Mouse (Mus musculus): Measurements from ENCODE around the gene Creb5.

Gene Creb5

DNA sequence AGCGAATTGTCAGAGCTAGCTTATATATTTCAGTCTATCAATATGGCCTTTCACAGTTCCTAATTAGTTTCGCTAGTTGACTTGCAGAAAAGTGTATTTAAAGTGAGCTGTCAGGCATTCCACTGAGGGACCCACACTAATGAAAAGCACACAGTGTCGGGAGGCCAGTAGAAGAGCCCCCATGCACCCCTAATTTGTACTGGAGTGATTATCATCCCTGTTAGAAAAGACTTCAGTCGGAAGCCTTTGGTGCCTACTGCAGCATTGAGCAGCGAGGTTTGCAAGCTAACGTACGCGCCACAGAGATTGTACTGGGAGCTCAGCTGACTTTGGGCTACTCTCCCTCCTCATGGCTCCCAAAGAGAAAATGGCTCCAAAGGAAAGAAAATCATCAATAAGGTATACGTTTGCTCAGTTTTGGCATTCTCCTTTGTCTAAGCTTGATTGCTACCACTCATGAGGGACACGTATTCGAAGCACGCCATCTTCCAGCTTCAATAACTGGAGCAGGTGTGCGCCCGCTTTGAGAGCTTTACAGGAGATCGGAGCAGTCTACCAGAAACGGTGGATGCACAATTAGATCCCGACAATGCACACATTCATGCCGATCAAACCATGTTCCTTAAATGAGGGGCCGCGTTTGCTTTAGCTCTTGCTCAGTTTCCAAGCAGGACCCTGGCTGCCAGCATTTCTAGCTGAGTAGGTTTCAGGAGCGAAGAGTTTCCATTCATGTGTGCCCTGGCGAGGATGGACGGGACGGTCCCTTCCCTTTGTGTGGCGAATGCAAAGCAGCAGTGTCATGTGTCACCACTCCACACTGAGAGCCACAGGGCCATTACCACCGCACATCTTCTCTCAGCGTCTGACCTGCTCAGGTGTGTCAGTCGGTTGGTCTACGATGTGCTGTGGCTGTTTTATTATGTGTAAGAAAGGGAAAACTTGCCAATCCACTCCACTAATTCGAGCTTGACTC is 354.8 kb downstream of the Creb5 start:
- in situ Hi-C loops (cut with MboI, MseI), result no loop called here

DNA sequence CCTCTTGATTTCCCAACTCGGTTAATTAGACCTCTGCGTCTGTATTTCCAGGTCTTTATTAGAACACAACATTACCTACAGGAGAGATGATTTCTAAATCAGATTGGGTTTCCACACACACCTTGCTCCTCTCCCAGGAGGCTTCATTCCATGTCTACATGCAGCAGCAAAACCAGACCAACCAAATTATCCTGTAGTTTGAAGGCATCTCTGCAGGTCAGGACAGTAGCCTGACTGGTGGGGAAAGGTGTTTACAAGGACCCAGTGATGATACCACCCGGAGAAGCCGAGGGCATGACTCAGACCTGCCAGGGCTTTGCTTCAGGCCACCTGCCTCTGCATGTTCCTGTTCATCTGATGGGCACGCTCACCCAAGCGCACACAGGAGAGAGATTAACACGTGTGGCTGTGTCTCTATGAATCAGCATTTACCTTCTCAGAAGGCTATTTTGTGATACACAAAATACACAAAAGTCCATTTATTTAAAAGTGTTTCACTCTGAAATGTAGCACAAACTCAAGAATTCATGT is 355.8 kb downstream of the Creb5 start:
- in situ Hi-C loops (cut with MboI, MseI), result no loop called here

DNA sequence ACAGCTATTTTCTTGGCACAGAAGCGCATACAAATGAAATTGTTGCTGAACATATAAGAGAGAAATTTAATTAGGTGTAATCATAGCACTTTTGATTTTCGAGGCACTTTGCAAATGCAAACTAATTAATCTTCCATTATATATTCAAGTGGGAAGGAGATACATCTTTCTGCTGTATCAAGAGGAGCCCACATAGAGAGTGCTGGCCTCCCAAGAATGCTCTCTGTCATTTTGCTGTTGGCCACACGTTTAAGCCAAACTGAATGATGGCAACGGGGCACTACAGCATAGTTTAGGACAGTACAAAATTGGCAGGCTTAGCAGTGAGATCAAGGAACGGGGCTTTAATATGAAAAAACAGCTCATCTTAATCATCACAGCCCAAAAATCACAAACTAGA is 356.4 kb downstream of the Creb5 start:
- in situ Hi-C loops (cut with MboI, MseI), result no loop called here

DNA sequence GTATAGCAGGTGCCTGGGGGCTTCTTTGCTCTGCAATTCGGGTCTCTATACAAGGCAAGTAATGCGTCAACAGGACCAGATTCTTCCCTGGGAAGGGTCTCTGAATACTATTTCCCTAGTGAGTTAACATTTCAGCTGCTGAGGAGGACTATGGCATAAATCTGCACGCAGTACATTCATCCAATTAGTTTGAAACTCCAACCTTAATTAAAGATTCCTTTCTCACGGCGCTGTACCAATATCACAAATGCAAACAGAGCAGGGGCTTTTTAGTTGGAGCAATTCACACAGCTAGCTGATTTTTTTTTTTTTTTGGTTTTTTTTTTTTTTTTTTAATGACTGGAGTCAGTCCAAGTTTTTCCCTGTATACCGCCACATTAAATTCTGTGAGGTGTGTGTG is 357.0 kb downstream of the Creb5 start:
- in situ Hi-C loops (cut with MboI, MseI), result no loop called here

DNA sequence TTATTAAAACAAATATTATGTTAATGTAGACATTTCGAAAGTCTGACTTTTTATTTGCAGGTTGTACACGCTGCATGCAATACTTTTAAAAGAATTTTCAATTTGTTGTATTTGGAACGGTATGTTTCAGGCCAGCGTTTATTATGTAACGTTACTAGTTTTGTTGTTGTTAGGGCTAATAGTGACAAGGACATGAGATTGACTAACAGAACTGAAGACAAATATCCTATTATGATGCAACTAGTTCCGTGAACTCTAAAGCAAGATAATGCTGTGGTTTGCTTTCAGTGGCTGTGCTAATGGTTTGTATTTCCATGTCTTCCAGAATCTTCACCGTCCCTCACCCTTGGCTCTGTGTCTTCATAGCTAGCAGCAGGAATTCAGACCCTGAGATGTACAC is 357.9 kb downstream of the Creb5 start:
- in situ Hi-C loops (cut with MboI, MseI), result no loop called here

DNA sequence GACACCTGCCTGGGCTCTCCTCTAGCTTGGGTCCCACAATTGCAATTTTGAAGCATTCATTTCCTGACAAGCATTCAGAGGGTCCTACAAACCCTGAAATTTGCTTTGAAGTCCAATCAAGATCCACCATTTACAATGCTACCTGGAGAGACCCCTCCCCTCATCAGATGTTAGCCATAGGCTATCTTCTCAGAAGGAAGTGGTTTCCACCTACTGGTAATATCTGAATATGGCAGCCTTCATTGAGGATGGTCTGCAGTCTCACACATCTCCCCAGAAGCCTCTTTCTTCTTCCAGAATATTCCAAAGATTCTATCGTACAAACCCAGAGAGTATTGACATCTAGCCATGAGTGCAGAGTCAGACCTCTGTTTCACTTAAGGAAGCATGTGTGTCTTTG is 362.7 kb downstream of the Creb5 start:
- in situ Hi-C loops (cut with MboI, MseI), result no loop called here

DNA sequence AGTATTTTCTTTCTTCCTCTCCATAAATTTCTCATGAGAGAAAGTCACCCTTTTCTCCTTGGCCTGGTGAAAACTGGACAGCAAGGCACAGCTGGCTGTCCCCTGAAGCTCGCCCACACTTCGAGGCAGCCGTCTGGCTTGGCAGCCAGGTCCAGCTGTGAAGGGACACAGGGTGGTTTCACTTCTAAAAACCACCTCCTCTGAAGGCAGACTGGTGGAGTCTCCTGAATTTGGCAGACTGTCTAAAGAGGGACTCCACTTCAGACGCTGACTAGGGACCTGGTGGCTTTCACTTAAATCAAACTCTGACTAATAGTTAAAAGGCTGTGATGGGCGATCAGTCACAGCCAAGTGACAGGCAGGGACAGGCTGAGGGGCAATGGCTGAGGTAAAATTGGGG is 365.6 kb downstream of the Creb5 start:
- in situ Hi-C loops (cut with MboI, MseI), result no loop called here

DNA sequence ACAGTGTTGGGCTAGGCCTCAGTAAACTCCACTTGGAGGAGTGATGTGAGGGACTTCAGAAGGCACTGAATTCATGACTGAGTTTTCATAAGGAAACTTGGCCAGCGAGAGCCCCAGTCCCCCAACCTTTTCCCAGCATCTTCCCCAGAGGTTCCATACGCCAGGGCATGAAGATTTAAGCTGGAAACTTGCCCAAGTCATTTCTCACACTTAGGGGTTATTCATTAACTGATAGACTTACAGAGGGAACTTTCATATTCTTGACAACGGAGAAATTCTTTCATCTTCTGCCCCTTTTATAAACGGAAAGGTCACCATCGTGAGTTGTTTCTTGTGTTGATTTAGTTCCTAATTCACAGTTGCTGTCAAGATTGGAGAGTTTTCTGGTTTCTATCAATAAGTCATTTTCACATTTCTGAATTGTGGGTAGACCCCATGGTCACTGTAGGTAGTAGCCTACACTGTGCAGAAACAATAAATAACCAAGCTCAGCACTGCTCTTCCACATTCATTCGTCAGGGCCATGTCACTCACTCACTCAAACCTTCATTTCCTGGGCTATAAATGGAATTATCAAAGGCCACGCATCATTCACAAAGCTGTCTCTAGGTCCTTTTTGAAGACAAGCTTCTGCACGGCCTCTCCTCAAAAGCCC is 366.8 kb downstream of the Creb5 start:
- in situ Hi-C loops (cut with MboI, MseI), result no loop called here

DNA sequence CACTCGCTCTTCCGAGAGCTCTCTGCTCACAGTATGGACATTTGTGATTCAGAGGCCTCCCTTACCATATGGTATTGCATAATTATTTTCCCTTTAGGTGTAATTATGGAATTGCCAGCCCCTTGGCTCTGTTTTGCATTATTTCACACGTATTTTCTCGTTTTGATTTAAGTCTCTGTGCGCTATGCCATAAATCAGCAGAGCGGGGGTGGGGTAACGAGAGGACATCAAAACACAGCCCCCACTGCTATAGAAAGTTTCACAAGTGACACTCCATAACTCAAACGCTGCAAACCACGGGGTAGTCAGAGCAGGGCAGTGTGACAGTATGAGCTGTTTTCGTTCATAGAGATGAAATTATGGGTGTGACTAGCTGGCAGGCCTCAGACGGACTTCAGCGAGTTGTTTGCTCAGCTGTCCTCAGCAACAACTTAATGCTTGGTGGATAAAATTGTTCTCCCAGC is 367.3 kb downstream of the Creb5 start:
- in situ Hi-C loops (cut with MboI, MseI), result no loop called here

DNA sequence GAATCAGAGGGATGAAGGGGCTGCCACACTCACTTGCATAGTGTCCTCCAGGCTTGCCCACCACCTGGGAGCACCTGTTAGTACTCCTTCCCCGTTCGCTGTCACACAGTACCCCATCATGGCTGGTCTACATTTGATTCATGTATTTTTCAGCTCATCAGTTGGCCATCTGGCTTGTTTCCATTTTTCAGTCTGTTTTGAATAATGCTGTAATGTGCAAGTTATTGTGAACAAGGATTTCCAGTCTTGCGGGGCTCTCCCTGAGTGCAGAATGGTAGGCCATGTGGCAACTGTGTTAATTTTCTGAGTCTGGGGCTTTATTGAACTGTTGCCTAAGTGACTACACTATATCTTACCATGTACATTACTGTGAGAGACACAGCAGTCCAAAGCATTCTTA is 369.4 kb downstream of the Creb5 start:
- in situ Hi-C loops (cut with MboI, MseI), result no loop called here

DNA sequence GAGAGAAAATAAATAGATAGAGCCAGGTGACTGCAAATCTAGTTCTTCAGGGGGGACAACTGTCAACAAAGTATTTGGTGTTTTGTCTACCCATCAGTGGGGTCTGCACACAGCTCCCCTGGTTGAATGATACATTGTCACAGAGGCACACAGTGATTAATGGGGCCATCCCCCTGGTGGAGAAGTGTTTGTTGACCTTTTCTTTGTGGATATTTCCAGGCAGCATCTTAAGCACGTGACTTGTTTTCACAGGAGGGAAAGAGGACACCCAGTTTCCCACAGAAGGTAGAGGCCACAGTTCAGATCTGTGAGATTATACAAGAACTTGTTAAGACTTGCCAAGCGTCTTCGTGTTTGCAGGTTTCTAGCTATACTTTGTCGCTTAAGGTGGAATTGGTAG is 370.4 kb downstream of the Creb5 start:
- in situ Hi-C loops (cut with MboI, MseI), result no loop called here

DNA sequence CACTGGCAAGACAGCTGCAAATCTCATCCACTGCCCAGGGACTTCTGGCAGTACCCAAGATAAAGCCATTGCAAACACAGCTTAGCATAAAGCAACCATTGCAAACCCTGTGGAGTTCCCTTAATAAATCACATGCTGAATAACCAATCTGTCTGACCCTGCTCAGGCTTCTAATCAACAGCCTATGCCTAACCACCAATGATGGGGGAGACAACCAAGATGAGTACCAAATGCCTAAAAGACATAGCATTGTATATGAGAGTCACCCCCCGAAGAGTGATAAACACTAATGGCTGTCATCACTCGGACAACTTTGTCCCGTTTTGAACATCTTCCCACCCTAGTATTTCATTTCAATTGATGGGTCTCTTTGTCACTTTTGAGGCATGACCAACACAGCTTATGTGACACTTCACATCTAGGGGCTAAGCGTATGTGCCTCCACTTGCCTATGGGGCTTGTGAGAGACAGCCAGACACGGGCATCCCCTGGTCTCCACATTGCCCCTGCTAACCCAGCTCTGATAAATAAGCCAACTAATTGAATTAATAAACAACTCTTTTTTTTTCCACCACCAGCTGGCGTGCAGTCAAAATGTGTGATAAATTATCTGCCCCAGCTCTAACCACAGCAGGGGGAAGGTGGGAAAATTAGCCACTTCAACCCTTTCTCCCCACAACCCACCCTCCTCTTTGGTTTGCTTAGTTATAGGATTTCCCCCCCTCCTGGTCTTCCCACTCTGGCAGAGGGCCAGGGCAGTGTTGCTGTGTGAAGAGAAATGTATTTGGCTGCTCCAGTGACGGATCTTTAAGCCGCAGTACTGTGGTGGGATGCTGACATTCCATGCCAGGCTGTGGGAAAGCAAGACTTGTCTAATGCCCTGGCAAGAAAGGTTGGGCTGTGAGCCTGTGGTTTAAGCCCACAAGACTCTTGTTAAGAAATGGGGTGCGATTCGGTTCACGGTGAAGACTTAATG is 376.1 kb downstream of the Creb5 start:
- in situ Hi-C loops (cut with MboI, MseI), result no loop called here

DNA sequence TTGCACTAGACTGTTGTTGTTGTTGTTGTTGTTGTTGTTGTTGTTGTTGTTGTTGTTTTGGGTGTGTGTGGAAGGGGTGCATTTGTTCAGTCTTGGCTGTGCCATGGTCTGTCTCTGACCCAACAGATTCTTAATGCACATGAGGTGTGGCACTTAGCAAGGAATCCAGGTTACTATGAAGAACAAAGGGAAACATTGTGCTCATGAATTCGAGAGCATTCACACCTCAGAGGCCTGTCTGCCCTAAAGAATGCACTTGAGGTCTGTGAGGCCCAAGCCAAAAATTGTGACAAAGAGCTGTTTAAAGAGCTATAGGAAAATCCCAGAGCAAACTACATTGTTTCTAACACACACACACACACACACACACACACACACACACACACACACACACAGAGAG is 377.7 kb downstream of the Creb5 start:
- in situ Hi-C loops (cut with MboI, MseI), result no loop called here

DNA sequence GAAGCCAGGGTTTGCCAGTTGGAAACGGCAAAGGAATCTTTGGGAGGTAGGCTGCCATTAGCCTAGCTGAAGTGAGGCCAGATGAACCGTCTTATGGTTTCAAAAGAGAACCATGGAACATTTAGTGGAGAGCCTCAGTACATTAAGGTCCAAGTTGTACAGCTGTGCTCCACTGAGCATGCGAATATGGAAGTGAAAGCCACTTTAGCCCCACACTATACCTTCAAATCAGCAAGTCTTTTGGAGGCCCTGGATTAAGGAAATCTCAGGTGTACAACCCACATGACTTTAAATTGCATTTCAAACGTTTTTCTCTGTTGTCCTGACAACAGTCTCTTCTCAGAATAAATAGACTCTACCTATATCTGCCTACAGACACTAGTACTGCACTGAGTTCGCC is 379.4 kb downstream of the Creb5 start:
- in situ Hi-C loops (cut with MboI, MseI), result no loop called here

DNA sequence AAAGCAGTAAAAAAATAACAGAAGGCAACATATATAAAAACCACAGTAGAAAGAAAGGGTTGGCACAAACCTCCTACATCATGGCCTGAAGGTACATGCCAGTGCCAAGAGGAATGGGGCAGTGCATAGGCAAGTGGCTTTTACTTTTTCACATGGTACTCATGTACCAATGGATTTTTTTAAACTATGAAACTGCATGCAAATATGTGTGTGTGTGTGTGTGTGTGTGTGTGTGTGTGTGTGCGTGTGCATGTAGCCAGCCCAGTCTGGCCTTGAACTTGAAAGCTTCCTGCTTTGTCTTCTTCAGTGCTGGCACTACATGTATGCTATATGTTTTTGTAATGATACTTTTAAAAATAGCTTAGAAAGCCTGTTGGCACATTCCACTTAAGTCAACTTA is 391.2 kb downstream of the Creb5 start:
- in situ Hi-C loops (cut with MboI, MseI), result no loop called here

DNA sequence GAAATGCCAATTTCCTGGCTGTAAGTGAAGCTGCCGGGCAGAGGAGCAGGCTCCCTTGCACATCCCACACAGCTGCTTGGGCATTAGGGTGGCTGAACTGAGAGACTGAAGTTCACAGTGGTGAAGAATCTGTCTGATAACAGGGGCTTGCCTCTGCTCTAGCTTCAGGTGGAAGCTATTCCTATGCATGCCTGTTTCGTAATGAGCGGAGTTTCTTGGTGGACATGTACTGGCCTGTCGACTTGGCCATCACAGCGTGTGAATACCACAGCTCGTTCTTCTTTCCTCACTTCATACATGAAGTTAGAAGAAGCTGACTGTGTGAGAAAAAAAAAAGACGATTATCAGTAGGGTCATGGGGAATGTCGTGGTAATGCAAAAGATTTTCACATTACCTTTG is 393.0 kb downstream of the Creb5 start:
- in situ Hi-C loops (cut with MboI, MseI), result no loop called here

DNA sequence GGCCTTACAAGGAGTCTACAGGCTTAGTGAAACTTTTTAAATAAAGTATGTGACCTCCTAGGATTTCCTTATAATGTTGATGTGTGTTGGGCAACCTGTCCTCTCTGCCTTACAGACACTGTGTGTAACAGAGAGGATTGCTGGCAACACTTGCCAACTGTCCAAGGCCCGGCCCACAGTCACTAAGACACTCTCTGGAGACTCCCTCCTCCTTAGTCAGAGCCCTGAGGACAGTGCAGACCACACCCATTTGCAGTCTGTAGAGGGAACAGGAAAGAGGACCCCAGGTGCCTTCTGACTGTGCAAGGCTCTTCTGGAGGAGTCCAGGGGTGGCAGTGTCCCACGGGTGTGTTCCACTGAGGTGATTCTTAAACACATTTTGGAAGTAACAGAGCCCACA is 397.3 kb downstream of the Creb5 start:
- in situ Hi-C loops (cut with MboI, MseI), result no loop called here

DNA sequence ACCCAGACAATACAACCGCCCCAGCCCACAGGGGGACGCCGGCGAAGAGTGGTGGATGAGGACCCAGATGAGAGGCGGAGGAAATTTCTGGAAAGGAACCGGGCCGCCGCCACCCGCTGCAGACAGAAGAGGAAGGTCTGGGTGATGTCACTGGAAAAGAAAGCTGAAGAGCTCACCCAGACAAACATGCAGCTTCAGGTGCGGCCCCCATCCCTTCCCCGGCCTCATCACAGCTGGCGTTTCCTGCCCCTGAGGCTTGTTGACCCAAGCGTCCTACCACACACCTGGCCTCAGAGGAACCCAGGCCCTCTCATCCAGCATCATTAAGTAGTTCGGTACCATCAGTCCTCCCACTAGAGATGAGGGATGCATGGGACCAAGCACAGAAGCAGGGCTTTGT is 398.3 kb downstream of the Creb5 start:
- in situ Hi-C loops (cut with MboI, MseI), result no loop called here

DNA sequence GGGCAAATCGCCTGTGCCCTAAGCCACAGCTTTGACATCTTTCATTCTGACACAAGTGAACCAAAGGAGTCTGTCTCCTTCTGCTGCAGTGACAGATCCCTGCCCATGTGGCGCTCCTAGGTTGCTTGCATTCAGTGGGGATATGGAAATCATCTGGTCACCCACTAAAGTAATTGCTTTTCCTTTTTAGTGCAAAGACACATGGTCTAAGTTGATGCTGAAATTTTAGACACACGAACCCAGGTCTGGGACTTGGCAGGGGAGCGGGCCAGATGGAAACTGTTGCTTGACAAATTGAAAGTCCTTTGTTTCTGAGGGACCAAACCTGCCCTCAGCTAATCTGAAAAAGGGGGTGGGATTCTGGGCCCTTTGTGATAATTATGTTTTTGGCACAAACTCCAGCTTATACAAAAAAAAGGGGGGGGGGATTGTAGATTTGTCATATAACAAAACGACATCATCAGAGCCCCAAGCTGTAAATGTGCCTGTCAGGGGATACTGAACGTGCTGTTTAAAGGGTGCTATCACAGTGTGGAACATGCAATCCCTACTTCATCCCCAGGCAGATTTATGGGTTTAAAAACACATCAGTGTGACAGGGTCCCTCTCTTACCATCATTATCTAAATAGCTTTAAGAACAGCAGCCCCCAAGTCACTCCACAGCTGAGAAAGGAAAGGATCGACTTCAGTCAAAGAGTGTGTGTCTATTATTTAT is 401.9 kb downstream of the Creb5 start:
- in situ Hi-C loops (cut with MboI, MseI), result no loop called here

DNA sequence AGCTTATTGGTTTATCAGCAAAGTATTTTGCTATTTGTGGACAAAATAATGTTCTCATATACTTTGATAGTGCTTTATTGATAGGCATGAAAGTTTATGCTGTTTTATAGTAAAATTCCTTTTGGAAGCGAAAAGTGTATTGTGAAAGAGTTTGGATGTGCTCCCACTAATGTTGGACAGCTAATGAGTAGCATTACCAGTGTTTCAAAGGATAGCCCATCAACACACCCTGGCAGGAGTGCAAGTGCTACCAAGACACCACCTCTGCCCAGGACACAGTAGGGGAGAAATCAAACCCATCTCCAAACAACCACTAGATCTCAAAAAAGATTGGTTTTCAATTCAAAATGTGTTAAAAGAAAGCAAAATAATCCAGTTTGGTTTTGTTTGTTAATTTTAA is 403.9 kb downstream of the Creb5 start:
- in situ Hi-C loops (cut with MboI, MseI), result no loop called here

DNA sequence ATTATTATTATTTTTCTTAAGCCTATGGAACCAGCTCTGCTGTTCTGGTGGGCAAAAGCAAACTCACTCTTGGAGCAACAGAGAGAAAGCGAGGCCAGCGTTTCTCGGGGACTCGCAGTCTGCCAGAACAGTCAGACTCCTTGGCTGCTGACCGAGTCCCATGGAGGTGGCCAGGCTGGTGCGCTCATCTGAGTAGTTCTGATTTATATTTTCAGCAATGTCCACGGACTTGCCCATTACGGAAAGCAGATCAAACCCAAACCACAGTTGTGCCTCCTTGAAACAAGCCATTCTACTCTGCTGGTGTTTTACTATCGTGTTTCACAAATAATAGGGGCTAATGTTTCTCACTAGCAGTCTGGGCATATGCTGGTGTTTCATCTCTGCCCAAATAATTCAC is 408.1 kb downstream of the Creb5 start:
- in situ Hi-C loops (cut with MboI, MseI), result no loop called here

Data from T-helper 17 cell (primary cell).